Mouse (Mus musculus): ENCODE measurements around the gene Tfdp2. TPM values are rescaled to one million over a fixed set of nuclear protein-coding genes. Genes with fewer than 3 reads are reported as not detected.
A peak's percentile ranks its signal among the peaks of the same experiment; 100 is the strongest.
"Not testable (repeated sequence)": the region's sequence is repeated elsewhere in the genome, so short reads cannot be mapped to it uniquely, and the experiment has no call there.

Tfdp2 gene
- polyA plus RNA-seq, 1 experiment = 17.0 TPM

DNA sequence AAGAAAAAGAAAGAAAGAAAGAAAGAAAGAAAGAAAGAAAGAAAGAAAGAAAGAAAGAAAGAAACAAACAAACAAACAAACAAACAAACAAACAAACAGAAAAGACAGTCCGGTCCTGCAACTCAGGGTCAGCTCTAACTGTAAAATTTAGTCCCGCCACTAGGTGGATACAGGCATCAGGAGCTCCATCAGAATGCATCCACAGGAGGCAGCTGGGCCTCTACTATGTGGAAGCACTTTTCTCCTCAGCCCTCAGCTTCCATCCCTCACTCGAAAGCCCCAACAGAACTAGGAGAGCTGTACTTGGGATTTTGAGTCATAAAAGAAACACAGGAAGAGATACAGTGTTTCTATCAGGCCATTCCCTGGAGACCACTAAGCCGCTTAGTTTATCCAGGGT lies 153.9 kb downstream of the Tfdp2 start:
- H3K27ac ChIP-seq (ENCODE audit: insufficient read depth, low read length) = peak overlapping the region; percentile 36
- peaks cover under 1% of the 10 kb centered on the region; the same call in 1 of the 2 replicates for H3K36me3 ChIP-seq (ENCODE audit: control insufficient read depth, insufficient read depth, low read length)
- no peak overlapping the region for H3K4me3 ChIP-seq (ENCODE audit: extremely low read depth, insufficient read depth, insufficient read length)
- peaks cover 6% of the 10 kb centered on the region for H3K4me1 ChIP-seq (ENCODE audit: control insufficient read depth, insufficient read depth, insufficient read length)
- peak; percentile 38 to 47 for DNase-seq (ENCODE audit: low read depth in 1 of 2, low spot score in 2 of 2)
- no peak for TF ChIP-seq POLR2A (IDR thresholded peaks at IDR 0.05; ENCODE audit: low read depth, low read length)
- TF ChIP-seq CTCF (IDR thresholded peaks at IDR 0.05; ENCODE audit: extremely low read depth, insufficient read depth, insufficient read length, insufficient replicate concordance) = peak; percentile 65; the same call in 1 of the 2 replicates
- WGBS = 32% methylated on average over 4 of the region's 4 CpGs
- no peaks in the 10 kb centered on the region for H3K27me3 ChIP-seq (ENCODE audit: control insufficient read depth, insufficient read depth, low read length)

- TF ChIP-seq CTCF (IDR thresholded peaks at IDR 0.05; ENCODE audit: extremely low read depth, insufficient read depth, insufficient read length, insufficient replicate concordance) (no peak), POLR2A (IDR thresholded peaks at IDR 0.05; ENCODE audit: low read depth, low read length) (no peak)
- peak in 1 of 2 experiments; percentile 55 for DNase-seq (ENCODE audit: low read depth in 1 of 2, low spot score in 2 of 2)
- 49% methylated on average over 3 of the region's 3 CpGs for WGBS
- Histone ChIP-seq H3K27me3 (ENCODE audit: control insufficient read depth, insufficient read depth, low read length) (no peaks in the 10 kb centered on the region), H3K36me3 (ENCODE audit: control insufficient read depth, insufficient read depth, low read length) (no peaks in the 10 kb centered on the region), H3K4me3 (ENCODE audit: extremely low read depth, insufficient read depth, insufficient read length) (no peak overlapping the region), H3K27ac (ENCODE audit: insufficient read depth, low read length) (peak overlapping the region; percentile 36), H3K4me1 (ENCODE audit: control insufficient read depth, insufficient read depth, insufficient read length) (peaks cover 6% of the 10 kb centered on the region)
These were observed 154.4 kb downstream of the Tfdp2 start for GRCm38 (mm10) chr9:96350476-96350875.

- H3K4me3 ChIP-seq (ENCODE audit: extremely low read depth, insufficient read depth, insufficient read length); H3K36me3 ChIP-seq (ENCODE audit: control insufficient read depth, insufficient read depth, low read length); DNase-seq (ENCODE audit: low read depth in 1 of 2, low spot score in 2 of 2); H3K27me3 ChIP-seq (ENCODE audit: control insufficient read depth, insufficient read depth, low read length); H3K4me1 ChIP-seq (ENCODE audit: control insufficient read depth, insufficient read depth, insufficient read length): not testable (repeated sequence)
- H3K27ac ChIP-seq (ENCODE audit: insufficient read depth, low read length) = peak overlapping the region; percentile 30
- 87% methylated on average over 6 of the region's 6 CpGs for WGBS
These were observed 155.7 kb downstream of the Tfdp2 start for GRCm38 (mm10) chr9:96351771-96352170.

DNA sequence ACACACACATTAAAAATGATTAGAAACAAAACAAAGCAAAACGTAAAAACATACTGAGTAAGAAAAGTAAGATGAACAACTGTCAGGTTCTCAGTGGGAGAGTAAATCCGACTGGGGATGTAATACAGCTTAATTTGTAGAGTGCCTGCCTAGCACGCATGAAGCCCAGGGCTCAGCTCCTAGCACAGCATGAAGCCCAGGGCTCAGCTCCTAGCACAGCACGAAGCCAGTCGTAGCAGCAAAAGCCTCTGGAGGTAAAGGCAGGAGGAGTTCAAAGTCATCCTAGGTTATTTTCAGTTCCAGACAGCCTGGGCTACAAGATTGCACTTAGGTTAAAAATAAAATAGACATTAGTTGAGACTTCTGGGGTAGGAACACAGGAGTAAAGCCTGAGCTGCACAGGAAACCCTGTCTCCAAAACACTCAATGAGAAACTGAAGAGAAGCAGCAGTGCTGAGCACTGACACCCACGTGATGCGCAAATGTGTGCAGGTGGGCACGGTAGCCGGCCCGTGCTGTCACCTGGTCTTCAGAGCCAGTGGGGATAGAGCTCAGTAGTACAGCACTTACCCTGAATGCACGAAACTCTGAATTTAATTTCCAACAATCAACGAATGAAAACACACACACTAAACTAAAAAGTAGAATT lies 157.2 kb downstream of the Tfdp2 start:
- H3K27me3 ChIP-seq (ENCODE audit: control insufficient read depth, insufficient read depth, low read length) = no peaks in the 10 kb centered on the region
- H3K4me3 ChIP-seq (ENCODE audit: extremely low read depth, insufficient read depth, insufficient read length) = no peak overlapping the region
- TF ChIP-seq CTCF (IDR thresholded peaks at IDR 0.05; ENCODE audit: extremely low read depth, insufficient read depth, insufficient read length, insufficient replicate concordance) = no peak
- no peak for TF ChIP-seq POLR2A (IDR thresholded peaks at IDR 0.05; ENCODE audit: low read depth, low read length)
- no peak for DNase-seq (ENCODE audit: low read depth in 1 of 2, low spot score in 2 of 2)
- H3K27ac ChIP-seq (ENCODE audit: insufficient read depth, low read length) = peak overlapping the region; percentile 75
- 77% methylated on average over 12 of the region's 12 CpGs for WGBS
- H3K36me3 ChIP-seq (ENCODE audit: control insufficient read depth, insufficient read depth, low read length) = no peaks in the 10 kb centered on the region
- H3K4me1 ChIP-seq (ENCODE audit: control insufficient read depth, insufficient read depth, insufficient read length) = peaks cover 4% of the 10 kb centered on the region

- H3K27ac ChIP-seq (ENCODE audit: insufficient read depth, low read length) = peak overlapping the region; percentile 39; the same call in 1 of the 2 replicates
- H3K4me3 ChIP-seq (ENCODE audit: extremely low read depth, insufficient read depth, insufficient read length) = no peak overlapping the region
- 64% methylated on average over 8 of the region's 8 CpGs for WGBS
- no peak for TF ChIP-seq POLR2A (IDR thresholded peaks at IDR 0.05; ENCODE audit: low read depth, low read length)
- no peak for TF ChIP-seq CTCF (IDR thresholded peaks at IDR 0.05; ENCODE audit: extremely low read depth, insufficient read depth, insufficient read length, insufficient replicate concordance)
- DNase-seq (ENCODE audit: low read depth in 1 of 2, low spot score in 2 of 2) = no peak
- peaks cover 4% of the 10 kb centered on the region for H3K4me1 ChIP-seq (ENCODE audit: control insufficient read depth, insufficient read depth, insufficient read length)
- no peaks in the 10 kb centered on the region for H3K27me3 ChIP-seq (ENCODE audit: control insufficient read depth, insufficient read depth, low read length)
- H3K36me3 ChIP-seq (ENCODE audit: control insufficient read depth, insufficient read depth, low read length) = no peaks in the 10 kb centered on the region
These were observed 157.7 kb downstream of the Tfdp2 start for GRCm38 (mm10) chr9:96353799-96354198.

DNA sequence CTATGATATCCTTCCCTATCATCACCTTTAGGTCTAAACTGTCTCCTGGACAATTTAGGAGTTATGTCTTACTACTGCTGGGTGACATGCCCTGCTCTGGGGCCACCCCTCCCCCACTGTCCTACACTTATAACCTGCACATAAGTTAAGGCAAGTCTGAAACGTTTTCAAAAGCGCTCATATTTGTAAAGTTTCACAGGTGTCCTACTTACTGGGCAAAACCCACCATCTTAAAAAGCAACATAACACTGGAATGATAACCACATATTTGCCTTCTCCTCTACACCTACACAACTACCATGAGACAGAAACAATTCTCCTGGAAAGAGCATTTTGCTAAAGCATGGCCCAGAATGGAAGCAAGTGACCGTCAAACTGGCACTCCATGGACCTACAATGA lies 164.0 kb downstream of the Tfdp2 start:
- no peaks in the 10 kb centered on the region for H3K27me3 ChIP-seq (ENCODE audit: control insufficient read depth, insufficient read depth, low read length)
- H3K27ac ChIP-seq (ENCODE audit: insufficient read depth, low read length) = no peak overlapping the region
- 77% methylated on average over 3 of the region's 3 CpGs for WGBS
- TF ChIP-seq CTCF (IDR thresholded peaks at IDR 0.05; ENCODE audit: extremely low read depth, insufficient read depth, insufficient read length, insufficient replicate concordance) = no peak
- TF ChIP-seq POLR2A (IDR thresholded peaks at IDR 0.05; ENCODE audit: low read depth, low read length) = no peak
- no peaks in the 10 kb centered on the region for H3K36me3 ChIP-seq (ENCODE audit: control insufficient read depth, insufficient read depth, low read length)
- DNase-seq (ENCODE audit: low read depth in 1 of 2, low spot score in 2 of 2) = no peak
- peaks cover 5% of the 10 kb centered on the region for H3K4me1 ChIP-seq (ENCODE audit: control insufficient read depth, insufficient read depth, insufficient read length)
- no peak overlapping the region for H3K4me3 ChIP-seq (ENCODE audit: extremely low read depth, insufficient read depth, insufficient read length)

- no peak for TF ChIP-seq CTCF (IDR thresholded peaks at IDR 0.05; ENCODE audit: extremely low read depth, insufficient read depth, insufficient read length, insufficient replicate concordance)
- TF ChIP-seq POLR2A (IDR thresholded peaks at IDR 0.05; ENCODE audit: low read depth, low read length) = no peak
- Histone ChIP-seq H3K4me3 (ENCODE audit: extremely low read depth, insufficient read depth, insufficient read length) (peak overlapping the region; percentile 63), H3K27me3 (ENCODE audit: control insufficient read depth, insufficient read depth, low read length) (no peaks in the 10 kb centered on the region), H3K27ac (ENCODE audit: insufficient read depth, low read length) (peak overlapping the region; percentile 72), H3K4me1 (ENCODE audit: control insufficient read depth, insufficient read depth, insufficient read length) (peaks cover 7% of the 10 kb centered on the region), H3K36me3 (ENCODE audit: control insufficient read depth, insufficient read depth, low read length) (no peaks in the 10 kb centered on the region)
- under 1% methylated on average over 61 of the region's 64 CpGs for WGBS
- DNase-seq (ENCODE audit: low read depth in 1 of 2, low spot score in 2 of 2) = peak in 1 of 2 experiments; percentile 66
These were observed 167.6 kb downstream of the Tfdp2 start for GRCm38 (mm10) chr9:96363581-96364140.
